Mouse (Mus musculus) common myeloid progenitor, adult 5-6 weeks (primary cell): ENCODE data around the gene Nol4l. TPM values are rescaled to one million over a fixed set of nuclear protein-coding genes. Genes with fewer than 3 reads are reported as not detected.
A peak's percentile ranks its signal among the peaks of the same experiment; 100 is the strongest.
"Not testable (repeated sequence)": the region's sequence is repeated elsewhere in the genome, so short reads cannot be mapped to it uniquely, and the experiment has no call there.

Experiments used
- ATAC-seq: replicated peaks from 2 replicates; pipeline ENCODE4 v1.8.0; 2016; ENCODE audit warnings: low read depth, mild to moderate bottlenecking, moderate TSS enrichment, inconsistent platforms; ENCODE audit not compliant: poor library complexity, severe bottlenecking
- total RNA-seq: library from RNA; stranded (forward); fragments of 200-1000, 187-1606 nt; gene quantifications from 2 replicates; pipeline ENCODE4 v1.2.3, GENCODE M21; 2017

The Nol4l gene
- total RNA-seq, 1 experiment from 2014 or later: 7.4 TPM

DNA sequence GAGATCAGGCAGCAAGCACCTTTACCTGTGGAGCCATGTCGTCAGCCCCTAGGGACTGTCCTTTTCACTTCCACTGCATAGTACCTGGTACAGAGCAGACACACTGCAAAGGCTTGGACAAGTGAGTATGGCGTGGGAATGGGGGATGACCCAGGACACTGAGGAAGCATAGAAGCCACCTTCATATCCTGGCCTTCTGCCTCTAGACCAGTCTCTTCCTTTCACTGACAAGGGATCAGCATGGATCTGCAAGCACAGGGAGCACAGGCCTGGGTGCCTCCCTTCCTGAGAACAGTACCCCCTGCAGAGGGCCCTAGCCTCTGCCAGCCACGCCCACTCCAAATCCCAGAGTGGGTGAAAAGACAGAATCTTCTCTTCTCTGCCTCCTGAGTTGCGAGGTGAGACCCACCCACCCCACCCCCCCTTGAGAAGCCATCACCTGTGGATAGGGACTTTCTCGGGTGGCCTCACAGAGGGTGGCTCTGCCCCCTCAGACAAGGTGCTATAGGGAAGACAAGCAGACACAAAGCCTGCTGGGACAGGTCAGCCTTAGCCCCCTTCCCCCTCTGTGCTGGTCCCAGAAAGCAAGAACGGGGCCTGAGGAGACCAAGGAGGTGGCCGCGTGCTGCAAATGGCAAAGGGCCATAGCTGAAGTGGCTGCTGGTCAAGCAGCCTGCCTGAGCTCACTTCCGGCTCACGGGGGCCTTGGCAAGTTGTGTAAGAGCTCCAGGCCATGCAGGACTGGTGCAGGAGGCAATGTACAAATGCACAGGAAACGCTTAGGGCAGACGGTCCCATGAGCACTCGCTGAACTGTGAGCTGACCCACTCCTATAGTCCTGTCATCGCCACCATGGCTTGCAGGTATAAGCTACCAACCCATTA is 15.0 kb downstream of the Nol4l start:
- ATAC-seq: no peak

DNA sequence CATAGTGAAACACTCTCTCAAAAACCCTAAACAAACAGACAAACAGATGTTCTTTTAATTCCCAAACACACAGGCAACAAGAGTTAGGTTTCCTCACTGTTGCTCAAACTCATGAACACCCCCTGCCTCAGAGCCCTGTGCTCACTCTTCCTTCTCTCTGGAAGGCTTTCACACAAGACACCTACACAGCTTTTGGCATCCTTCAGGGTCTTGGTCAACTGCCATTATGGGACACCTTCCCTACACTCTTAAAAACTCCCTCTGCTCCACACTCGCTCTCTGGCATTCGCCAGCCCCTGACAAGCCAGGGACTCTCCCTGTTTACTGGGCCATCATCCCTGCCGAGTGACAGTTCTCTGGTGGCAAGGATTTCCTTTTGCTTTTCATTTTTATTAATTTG is 15.8 kb downstream of the Nol4l start:
- no peak for ATAC-seq

DNA sequence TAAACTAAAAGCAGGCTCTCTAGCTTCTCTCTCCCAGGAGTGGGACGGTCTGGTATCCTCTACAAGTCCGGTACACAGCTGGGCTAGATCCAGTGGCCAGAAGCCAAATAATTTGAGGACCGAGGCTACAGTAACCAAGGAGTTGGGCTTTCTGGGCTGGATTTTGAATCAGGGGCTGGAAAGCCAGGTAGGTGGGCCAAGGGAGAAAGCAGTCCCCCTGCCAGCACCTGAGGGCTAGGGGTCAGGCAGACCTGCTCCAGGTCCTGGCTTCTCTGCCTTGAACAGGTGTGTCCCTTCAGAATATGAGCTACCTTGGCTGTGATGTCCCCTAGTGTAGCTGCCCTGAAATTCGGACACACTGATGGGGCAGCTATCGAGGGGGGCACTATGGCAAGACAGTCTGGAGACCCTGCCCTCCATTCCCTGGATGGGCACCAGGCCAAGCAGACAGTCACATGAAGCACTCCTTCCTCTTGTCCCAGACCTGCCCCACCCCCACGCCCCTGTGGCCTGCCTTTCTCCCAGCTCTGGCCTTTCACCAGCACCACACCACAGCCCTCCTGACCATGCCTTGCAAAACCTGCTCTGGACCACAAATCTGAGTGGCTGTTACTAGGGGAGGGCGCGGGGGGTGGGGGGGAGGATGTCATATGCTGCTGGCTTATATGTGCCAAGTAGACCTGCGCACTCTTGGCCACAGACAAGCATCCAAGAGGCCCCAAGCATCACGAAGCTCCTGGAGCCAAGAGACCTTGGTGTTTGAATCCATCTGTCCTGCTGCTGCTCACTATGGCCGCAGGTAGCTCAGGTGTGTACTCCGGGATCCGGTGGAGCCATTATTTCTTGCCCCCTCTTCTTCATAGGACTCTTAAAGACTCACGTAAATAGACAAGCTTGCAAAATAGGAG is 17.1 kb downstream of the Nol4l start:
- no peak for ATAC-seq

DNA sequence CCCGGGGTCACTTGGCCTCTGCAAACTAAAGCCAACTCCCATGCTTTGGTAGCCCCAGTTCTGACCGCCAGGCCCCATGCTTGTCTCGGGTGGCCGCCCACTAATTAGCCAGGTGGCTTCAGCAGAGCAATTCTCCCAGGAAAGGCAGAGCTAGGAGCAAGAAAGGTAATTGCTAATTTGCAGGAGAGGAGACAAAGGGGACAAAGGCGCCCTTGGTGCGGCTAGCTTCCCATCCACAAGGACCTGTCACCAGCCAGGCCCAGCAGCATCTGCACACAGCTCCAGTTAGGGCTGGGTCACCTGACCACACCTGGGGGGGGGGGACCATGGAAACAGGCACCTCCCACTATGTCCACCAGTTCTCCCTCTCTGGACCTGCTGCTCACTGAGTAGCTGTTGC is 18.2 kb downstream of the Nol4l start:
- no peak for ATAC-seq

DNA sequence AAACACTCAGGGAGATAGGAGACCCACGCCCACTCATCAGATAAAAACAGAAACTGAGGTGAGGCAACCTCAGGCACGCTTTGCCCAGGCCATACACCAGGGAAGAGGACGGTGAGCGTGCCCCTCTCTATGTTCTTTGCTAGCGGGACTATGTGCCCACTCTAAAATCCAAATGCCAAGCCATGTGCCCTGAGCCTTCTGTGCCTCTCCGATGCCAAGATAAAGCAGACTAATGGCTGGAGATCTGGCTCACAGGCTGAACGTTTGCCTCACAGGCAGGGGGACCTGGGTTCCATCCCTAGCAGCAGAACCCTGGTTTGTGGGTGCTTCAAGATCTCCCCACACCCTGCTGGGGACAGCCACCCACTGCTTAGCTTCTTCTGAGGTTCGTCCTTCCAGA is 19.6 kb downstream of the Nol4l start:
- ATAC-seq: no peak

DNA sequence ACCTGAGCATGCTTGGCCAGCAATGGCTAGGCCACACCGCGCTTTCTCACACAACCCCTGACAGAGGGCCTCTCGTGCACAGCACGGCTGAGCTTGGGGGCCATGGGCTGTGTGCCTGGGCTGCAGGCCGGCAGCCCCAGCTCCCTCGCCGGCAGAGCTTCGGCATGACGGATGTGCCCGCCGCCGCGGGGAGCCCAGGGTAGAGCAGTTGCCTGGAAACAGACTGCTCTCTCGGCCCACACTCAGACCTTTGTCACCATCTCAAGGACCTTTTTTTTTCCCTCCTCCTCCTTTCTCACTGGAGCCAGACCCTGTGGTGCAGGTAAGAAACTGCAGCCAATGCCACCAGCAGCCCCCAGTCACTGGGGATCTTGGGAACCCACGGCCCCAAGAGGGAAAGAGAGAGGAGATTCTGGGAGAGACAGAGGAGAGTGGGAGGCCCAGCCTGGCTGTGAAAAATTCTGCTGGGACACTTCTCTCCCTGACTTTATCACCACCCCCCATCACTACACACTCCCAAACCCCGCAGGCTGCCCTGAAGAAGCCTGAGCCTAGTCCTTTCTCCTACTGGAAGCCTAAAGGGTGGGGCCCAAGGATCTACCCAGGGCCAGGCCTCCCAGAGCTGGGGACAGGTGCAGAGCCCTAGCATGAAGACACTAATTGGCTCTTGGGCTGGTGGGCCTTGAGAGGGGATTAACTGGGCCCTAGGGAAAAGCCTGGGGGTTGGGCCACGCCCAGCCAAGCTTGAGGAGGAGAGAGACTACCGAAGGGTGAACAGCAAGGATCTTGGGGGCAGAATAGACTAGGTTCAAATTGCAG is 20.4 kb downstream of the Nol4l start:
- peak; percentile 33 for ATAC-seq

DNA sequence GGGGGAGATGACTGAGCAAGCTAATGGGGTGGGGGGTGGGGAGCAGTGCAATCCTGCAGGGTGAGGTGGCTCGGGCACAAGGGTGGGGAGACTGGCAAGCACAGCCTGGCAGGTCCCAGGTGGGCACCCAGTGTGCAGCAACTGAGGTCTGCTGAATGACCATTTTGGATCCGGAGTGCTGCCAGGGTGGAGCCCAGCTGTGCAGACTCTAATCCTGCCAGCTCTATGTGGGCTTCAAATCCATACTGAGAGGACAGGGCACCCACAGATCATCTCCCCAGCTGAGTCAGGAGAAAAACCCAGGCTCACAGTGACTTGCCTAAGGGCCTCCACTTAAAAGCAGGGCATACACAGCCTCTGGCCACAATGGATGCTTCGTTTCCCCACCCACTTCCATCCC is 21.4 kb downstream of the Nol4l start:
- no peak for ATAC-seq

DNA sequence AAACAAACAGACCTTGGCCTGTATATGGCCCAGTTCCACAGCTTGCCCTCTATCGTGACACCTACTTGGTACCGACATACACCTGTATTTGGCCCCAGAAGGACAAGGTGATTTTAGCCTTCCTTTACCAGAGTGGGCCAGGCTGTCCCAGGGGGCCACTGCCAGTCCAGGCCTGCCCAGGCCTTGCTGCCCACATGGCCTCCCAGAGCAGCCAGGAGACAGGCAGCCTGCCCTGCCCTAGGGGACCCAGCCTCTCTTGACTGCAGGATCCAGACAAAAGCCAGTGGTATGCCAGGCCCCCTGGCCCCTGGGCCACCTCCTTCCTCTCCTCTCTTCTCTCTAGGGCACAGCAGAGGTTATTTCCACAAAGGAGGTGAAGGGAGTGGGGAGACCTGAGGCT is 21.8 kb downstream of the Nol4l start:
- ATAC-seq: no peak

DNA sequence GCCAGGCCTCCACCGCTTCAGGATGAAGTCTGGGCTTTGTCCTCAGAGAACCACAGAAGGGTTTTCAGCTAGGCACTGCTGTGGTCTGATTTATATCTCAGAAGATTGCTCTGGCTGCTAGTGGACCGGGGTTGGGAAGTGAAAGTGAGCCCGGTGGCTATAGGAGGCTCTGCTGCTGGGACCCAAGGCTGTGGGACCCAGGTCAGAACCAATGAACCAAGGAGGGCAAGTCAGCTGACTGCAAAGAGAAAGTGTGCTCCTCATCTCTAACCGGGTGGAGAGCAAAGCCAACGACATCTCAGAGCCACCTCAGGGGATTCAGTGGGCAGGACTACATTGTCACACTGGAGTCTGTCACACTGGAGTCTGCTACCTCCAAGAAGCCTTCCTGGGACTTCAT is 23.4 kb downstream of the Nol4l start:
- ATAC-seq: peak; percentile 55

DNA sequence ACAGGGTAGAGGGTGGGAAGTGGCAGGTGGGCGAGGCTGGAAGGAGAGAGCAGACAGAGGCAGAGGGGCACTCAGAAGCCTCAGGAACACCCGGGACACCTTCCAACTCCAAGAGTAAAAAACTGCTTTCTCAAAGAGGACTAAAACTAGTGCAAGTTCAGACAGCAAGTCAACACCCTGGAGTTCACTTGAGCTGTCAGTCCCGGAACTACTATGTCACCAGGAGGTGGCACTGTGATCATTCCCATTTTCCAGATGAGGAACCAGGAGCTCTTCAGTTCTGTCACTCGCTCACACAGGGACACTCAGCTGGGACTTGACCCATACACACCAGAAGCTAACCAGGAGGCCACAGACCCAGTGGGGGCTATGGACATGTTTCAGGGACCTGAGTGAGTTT is 30.6 kb downstream of the Nol4l start:
- no peak for ATAC-seq

DNA sequence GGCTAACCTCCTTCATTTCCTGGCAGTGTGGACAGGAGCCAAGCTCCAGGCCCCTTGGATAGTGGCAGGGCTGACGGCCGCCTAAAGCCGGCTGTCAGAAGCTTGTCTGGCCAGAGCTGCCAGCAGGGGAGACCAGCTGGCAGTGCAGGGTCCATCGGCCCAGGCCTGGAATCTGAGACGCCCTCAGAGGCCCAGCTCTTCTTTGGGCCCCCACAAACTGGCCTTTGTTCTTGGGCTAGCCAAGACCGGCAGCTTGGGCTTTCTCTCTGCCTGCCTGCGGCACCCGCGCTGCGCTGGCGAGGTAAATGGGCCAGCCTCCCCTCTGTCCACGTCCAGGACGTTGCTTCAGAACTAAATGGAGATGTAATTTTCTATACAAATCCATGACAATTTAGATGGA is 32.9 kb downstream of the Nol4l start:
- no peak for ATAC-seq

DNA sequence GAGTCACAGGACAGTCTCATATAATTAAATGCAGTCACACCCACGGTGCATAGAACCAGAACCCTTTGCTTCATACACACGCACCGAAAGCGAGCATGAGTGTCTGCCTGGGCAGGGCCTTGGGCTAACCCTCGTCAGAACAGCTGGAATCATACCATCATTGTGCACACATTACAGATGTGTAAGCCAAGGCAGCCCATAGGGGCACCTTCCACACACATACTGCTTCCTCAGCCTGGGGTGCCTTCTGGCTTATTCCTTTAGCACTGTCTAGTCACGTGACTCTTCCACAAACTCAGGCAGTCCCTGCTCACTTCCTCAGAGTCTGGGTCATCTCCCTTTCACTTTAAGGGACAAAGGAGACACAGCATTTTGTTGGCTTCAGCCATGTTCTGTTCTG is 33.5 kb downstream of the Nol4l start:
- ATAC-seq: peak; percentile 16; the same call in 1 of the 2 replicates

DNA sequence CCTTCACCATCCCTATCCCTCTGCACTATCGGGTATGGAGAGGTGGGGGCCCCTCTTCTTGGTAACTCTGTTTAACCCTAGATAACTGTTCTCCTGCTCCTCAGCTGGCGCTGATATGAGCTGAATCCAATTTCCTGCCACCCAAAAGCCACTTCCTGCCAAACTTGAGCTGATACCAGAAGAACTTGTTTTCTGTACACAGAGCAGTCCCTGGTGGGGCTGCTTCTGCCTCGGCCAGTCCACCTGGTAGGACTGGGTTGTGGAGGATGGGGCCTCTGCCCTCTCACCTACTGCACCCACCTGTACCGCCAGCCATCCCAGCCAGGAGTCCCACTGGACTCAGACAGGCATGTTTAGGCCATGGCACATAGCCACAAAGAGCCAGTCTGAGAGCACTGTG is 34.0 kb downstream of the Nol4l start:
- peak; percentile 35 for ATAC-seq

DNA sequence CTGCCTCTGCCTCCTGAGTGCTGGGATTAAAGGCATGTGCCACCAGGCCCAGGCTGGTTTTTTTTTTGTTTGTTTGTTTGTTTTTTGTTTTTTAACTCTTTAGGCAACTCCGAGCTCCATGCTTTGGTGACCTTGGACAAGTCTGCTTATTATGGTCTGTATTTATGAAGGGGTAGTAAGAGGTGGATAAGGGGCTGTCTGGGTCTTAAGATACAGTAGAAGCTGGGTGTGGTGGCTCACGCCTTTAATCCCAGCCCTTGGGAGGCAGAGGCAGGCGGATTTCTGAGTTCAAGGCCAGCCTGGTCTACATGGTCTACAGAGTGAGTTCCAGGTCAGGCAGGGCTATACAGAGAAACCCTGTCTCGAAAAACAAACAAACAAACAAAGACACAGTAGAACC is 34.4 kb downstream of the Nol4l start:
- not testable (repeated sequence) for ATAC-seq

DNA sequence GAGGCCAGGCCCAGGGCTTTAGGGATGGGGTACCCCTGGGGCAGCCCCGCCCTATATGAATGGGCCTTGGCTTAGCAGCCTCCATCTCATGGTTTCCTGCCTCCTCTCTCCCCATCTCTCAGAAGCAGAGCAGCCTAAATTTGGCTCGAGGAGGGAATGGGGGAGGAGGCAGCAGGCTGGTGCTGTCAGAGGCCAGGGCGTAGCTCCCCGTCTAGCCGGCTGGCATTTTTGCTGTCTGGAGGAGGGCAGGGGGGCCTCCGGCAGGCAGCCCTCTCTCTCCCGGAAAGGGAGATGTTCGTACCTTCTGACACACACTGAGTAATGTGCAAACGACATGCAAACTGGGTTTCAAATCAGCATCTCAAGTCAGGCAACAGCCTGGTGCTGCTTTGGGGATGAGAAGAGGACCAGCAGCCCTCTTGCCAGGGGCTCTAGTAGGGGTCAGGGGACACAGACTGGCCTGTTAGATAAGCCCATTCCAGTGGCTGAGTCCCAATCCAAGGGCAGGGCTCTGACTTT is 35.4 kb downstream of the Nol4l start:
- peak; percentile 29 for ATAC-seq

DNA sequence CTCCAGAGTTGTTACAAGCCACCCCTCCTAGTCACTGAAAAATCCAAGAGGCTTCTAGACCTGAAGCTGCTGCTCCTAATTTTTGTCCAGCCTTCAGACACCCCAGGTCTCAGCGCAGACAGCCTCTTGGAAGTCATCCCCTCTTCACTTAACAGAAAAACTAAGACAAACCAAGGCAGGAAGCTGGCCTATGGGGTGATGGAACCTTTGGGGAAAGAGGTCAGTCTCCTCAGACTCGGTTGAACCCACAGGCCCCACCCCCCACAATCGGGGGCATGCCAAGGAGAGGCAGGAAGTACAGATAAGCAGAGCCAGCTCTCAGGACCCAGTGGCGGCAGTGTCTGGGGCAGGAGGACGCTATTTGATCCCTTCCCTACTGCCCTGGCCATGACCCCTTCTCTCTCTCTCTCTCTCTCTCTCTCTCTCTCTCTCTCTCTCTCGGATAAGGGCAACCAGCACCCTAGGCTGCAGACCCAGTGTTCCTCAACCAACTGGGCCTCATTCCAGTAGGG is 35.9 kb downstream of the Nol4l start:
- peak; percentile 43 for ATAC-seq

DNA sequence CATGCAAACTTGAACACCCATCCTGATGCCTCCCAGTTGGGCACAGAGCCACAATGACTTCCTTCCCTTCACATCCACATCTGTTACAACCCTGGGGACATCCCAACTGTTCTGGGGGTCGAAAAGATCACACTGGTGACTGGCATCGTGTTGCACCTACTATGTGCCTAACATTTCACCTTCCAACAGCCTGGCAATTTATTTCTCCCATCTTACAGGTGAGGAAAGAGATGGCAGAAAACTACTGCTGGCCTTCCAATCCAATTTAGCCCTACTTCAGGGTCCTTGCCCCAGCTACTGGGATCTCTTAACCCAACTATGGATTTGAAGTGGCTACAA is 36.4 kb downstream of the Nol4l start:
- ATAC-seq: no peak

DNA sequence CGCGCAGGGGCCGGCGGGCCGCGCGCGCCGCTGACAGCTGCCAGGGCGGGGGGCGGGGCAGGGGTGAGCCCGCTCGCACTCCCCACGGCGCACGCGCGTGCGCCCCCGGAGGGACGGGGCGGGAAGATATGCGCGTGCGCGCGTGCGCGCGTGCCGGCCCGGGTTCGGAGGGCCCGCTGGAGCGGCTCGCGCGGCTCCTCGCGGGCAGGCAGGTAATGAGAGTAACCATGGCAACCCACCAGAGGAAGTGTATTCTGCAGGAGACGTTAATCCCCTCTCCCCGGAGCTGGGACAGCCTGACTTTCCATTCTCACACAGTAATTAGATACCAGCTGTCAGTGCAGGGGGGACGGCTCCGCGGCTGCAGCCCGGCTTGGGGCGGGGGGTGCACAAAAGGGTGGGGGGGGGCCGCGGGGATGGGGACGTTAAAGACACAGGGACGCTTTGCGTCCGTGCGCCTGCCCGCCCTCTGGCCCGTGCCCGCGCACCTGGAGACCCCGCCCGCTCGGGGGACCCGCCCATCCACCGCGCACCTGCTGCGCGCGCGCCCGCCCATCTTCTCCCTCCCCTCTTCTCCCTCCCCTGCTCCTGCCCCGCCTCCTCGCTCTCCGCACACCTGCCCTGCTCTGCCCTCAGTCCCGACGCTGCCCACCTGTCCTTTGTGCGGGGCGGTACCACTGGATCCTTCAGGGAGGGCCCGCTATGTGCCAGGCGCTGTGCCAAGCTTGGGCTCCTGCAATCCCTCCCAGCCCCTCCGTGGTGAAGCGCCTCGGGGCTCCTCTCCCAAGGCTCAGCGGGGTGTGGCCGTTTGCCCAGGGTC is 37.0 kb downstream of the Nol4l start, which contains the start of gene 4930404H24Rik:
TSS of gene 4930404H24Rik (plus strand) at position 218 of the 820 bp plus-strand sequence.
- peak; percentile 3 for ATAC-seq

DNA sequence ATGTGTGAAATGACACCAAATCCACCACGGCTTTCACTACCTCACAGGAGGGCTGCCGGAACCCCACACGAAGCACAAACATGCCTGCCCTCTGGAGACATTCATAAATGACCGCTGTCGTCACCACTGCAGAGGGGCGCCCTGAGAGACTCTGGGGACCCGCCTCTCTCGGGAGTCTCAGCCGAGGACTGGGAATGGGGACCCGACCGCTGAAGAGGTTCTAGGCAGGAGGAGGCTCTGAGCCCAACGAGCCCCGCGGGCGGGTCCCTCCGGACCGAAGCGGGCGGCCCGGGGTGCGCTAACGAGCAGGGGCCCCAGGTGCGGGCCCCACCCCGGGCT is 37.6 kb downstream of the Nol4l start:
- ATAC-seq: no peak
